ENCODE assay signal across 8 mouse cellular contexts in genomic region chr3:88502641-88503504, GRCm38 (mm10). TPM values are rescaled to one million over a fixed set of nuclear protein-coding genes. Genes with fewer than 3 reads are reported as not detected.
DNase-seq lines count a peak whose midpoint lies in the region; ATAC-seq and TF ChIP-seq lines count a peak whose summit lies in the region.

No protein-coding gene starts in this region.

- peaks cover 38% of the 10 kb centered on the region for H3K36me3 ChIP-seq in C2C12 (ENCODE audit: control insufficient read depth, insufficient read depth)
- H3K36me3 ChIP-seq in embryonic facial prominence, embryonic 15.5 days: peaks cover 14% of the 10 kb centered on the region
- H3K36me3 ChIP-seq in limb, embryonic 12.5 days: no peaks in the 10 kb centered on the region
- H3K36me3 ChIP-seq in midbrain, embryonic 13.5 days: no peaks in the 10 kb centered on the region

- peak overlapping the region; percentile 80 for H3K4me2 ChIP-seq in embryonic facial prominence, embryonic 15.5 days (replicated peaks)
- peak overlapping the region; percentile 100 for H3K4me2 ChIP-seq in limb, embryonic 12.5 days
- H3K4me2 ChIP-seq in midbrain, embryonic 13.5 days (replicated peaks): peak overlapping the region; percentile 94

- H3K79me2 ChIP-seq in C2C12 (ENCODE audit: control insufficient read depth, insufficient read depth): peaks cover 58% of the 10 kb centered on the region

- H3K79me3 ChIP-seq in C2C12 (ENCODE audit: low read depth): peaks cover 50% of the 10 kb centered on the region

- peak overlapping the region; percentile 97 for H3K9ac ChIP-seq in embryonic facial prominence, embryonic 15.5 days
- H3K9ac ChIP-seq in limb, embryonic 12.5 days (replicated peaks): peak overlapping the region; percentile 84
- H3K9ac ChIP-seq in midbrain, embryonic 13.5 days (replicated peaks): peak overlapping the region; percentile 84

- peak overlapping the region; percentile 86 for H3ac ChIP-seq in C2C12 (ENCODE audit: control insufficient read depth, insufficient read length, low read depth)

- DNase-seq in heart, adult 8-10 months (ENCODE audit: low spot score): peak; percentile 95
- peak; percentile 94 to 96 for DNase-seq in kidney, adult 8-10 months
- peak; percentile 70 to 73 for DNase-seq in spleen, postnatal 14 days (ENCODE audit: low spot score in 2 of 2)

- peak; percentile 88 for ATAC-seq in embryonic facial prominence, embryonic 15.5 days (ENCODE audit: insufficient number of reproducible peaks, low FRiP score, low TSS enrichment, low read depth)
- ATAC-seq in limb, embryonic 12.5 days (ENCODE audit: insufficient number of reproducible peaks, insufficient read depth, low FRiP score, low TSS enrichment, low read depth): peak; percentile 74
- ATAC-seq in midbrain, embryonic 13.5 days: peak; percentile 94

- TF ChIP-seq CTCF in C2C12 (IDR thresholded peaks at IDR 0.05; ENCODE audit: control insufficient read depth, insufficient read depth, insufficient read length): no peak
- TF ChIP-seq CTCF in bone marrow macrophage, adult 2 months (IDR thresholded peaks at IDR 0.05; ENCODE audit: low read depth, low read length): no peak

- TF ChIP-seq POLR2A in bone marrow macrophage, adult 2 months (IDR thresholded peaks at IDR 0.05; ENCODE audit: borderline replicate concordance, low read depth, low read length): peak; percentile 97

- H3K4me3 ChIP-seq in C2C12 (ENCODE audit: insufficient read depth, poor library complexity, severe bottlenecking): peak overlapping the region; percentile 100
- H3K4me3 ChIP-seq in bone marrow macrophage, adult 2 months (ENCODE audit: insufficient read depth, low read length): peak overlapping the region; percentile 96
- H3K4me3 ChIP-seq in embryonic facial prominence, embryonic 15.5 days (replicated peaks): peak overlapping the region; percentile 77
- H3K4me3 ChIP-seq in limb, embryonic 12.5 days (replicated peaks): peak overlapping the region; percentile 68
- peak overlapping the region; percentile 71 for H3K4me3 ChIP-seq in midbrain, embryonic 13.5 days (replicated peaks)

- peaks cover 38% of the 10 kb centered on the region for H3K4me1 ChIP-seq in bone marrow macrophage, adult 2 months (ENCODE audit: control insufficient read depth, insufficient read depth, low read length)
- peaks cover 75% of the 10 kb centered on the region for H3K4me1 ChIP-seq in embryonic facial prominence, embryonic 15.5 days
- H3K4me1 ChIP-seq in limb, embryonic 12.5 days (replicated peaks): peaks cover 48% of the 10 kb centered on the region
- H3K4me1 ChIP-seq in midbrain, embryonic 13.5 days (replicated peaks): peaks cover 30% of the 10 kb centered on the region

- no peaks in the 10 kb centered on the region for H3K9me3 ChIP-seq in embryonic facial prominence, embryonic 15.5 days (replicated peaks)
- H3K9me3 ChIP-seq in limb, embryonic 12.5 days: no peaks in the 10 kb centered on the region
- H3K9me3 ChIP-seq in midbrain, embryonic 13.5 days: no peaks in the 10 kb centered on the region

- WGBS in embryonic facial prominence, embryonic 15.5 days: under 1% methylated on average over 55 of the region's 55 CpGs
- under 1% methylated on average over 55 of the region's 55 CpGs for WGBS in limb, embryonic 12.5 days
- under 1% methylated on average over 55 of the region's 55 CpGs for WGBS in midbrain, embryonic 13.5 days

- peak overlapping the region; percentile 92 for H3K27ac ChIP-seq in bone marrow macrophage, adult 2 months (ENCODE audit: insufficient read depth, low read depth, low read length)
- H3K27ac ChIP-seq in embryonic facial prominence, embryonic 15.5 days (replicated peaks): peak overlapping the region; percentile 97
- peak overlapping the region; percentile 85 for H3K27ac ChIP-seq in limb, embryonic 12.5 days
- H3K27ac ChIP-seq in midbrain, embryonic 13.5 days: peak overlapping the region; percentile 40; the same call in 1 of the 2 replicates

- H3K27me3 ChIP-seq in C2C12 (ENCODE audit: control insufficient read depth, insufficient read depth, insufficient read length): no peaks in the 10 kb centered on the region
- H3K27me3 ChIP-seq in embryonic facial prominence, embryonic 15.5 days: no peaks in the 10 kb centered on the region
- peaks cover 17% of the 10 kb centered on the region for H3K27me3 ChIP-seq in limb, embryonic 12.5 days
- peaks cover 33% of the 10 kb centered on the region for H3K27me3 ChIP-seq in midbrain, embryonic 13.5 days

TF ChIP-seq in C2C12, 6 proteins besides CTCF, POLR2A, EP300 and RAD21:
- no peak for TF ChIP-seq USF1 (IDR thresholded peaks at IDR 0.05; ENCODE audit: low read depth)
- TF ChIP-seq MAX (IDR thresholded peaks at IDR 0.05): peak; percentile 76

RNA-seq across cellular contexts. Expression of gene Lmna, which starts 6.9 kb away (rescaled TPM):
- polyA plus RNA-seq in C2C12 (2012; fragmentation: generic; extraction: Trizol): 1,441 TPM
- polyA plus RNA-seq in bone marrow macrophage, adult 2 months (2012; ENCODE audit: insufficient read depth, insufficient read length, missing spikeins): 124 and 126 TPM in 2 replicates
- 625 and 678 TPM in 2 replicates for polyA plus RNA-seq in embryonic facial prominence, embryonic 15.5 days (2015; fragmentation: Nextera tagmentation; extraction: Ambion mirVana)
- total RNA-seq in heart, adult 8-10 months (2022): 100 to 1,000 TPM; 112 to 127 (median 118) TPM
- 51.8 and 56.4 TPM in 2 replicates for polyA plus RNA-seq in limb, embryonic 12.5 days (2016; fragmentation: Nextera tagmentation; extraction: Ambion mirVana)
- polyA plus RNA-seq in midbrain, embryonic 13.5 days (2015; fragmentation: Nextera tagmentation; extraction: Ambion mirVana): 21.4 and 23.4 TPM in 2 replicates

RNA-seq across cellular contexts. Expression of gene Mex3a, which starts 29.3 kb away (rescaled TPM):
- polyA plus RNA-seq in C2C12 (2012; fragmentation: generic; extraction: Trizol): 14.9 TPM
- polyA plus RNA-seq in bone marrow macrophage, adult 2 months (2012; ENCODE audit: insufficient read depth, insufficient read length, missing spikeins): 0.13 and 0.16 TPM in 2 replicates
- 22.5 and 22.8 TPM in 2 replicates for polyA plus RNA-seq in embryonic facial prominence, embryonic 15.5 days (2015; fragmentation: Nextera tagmentation; extraction: Ambion mirVana)
- under 1 TPM; 0.28 to 0.44 (median 0.33) TPM for total RNA-seq in heart, adult 8-10 months (2022)
- 37.4 and 38.0 TPM in 2 replicates for polyA plus RNA-seq in limb, embryonic 12.5 days (2016; fragmentation: Nextera tagmentation; extraction: Ambion mirVana)
- 49.5 and 51.5 TPM in 2 replicates for polyA plus RNA-seq in midbrain, embryonic 13.5 days (2015; fragmentation: Nextera tagmentation; extraction: Ambion mirVana)

RNA-seq across cellular contexts. Expression of gene Sema4a, which starts 41.9 kb away (rescaled TPM):
- 0.69 TPM for polyA plus RNA-seq in C2C12 (2012; fragmentation: generic; extraction: Trizol)
- 178 and 180 TPM in 2 replicates for polyA plus RNA-seq in bone marrow macrophage, adult 2 months (2012; ENCODE audit: insufficient read depth, insufficient read length, missing spikeins)
- polyA plus RNA-seq in embryonic facial prominence, embryonic 15.5 days (2015; fragmentation: Nextera tagmentation; extraction: Ambion mirVana): 18.5 and 21.9 TPM in 2 replicates
- 1 to 10 TPM; 2.6 to 4.7 (median 3.8) TPM for total RNA-seq in heart, adult 8-10 months (2022)
- 8.0 and 8.3 TPM in 2 replicates for polyA plus RNA-seq in limb, embryonic 12.5 days (2016; fragmentation: Nextera tagmentation; extraction: Ambion mirVana)
- polyA plus RNA-seq in midbrain, embryonic 13.5 days (2015; fragmentation: Nextera tagmentation; extraction: Ambion mirVana): 28.8 and 31.1 TPM in 2 replicates

RNA-seq across cellular contexts. Expression of gene Rab25, which starts 45.2 kb away (rescaled TPM):
- polyA plus RNA-seq in C2C12 (2012; fragmentation: generic; extraction: Trizol): 0.07 TPM
- polyA plus RNA-seq in bone marrow macrophage, adult 2 months (2012; ENCODE audit: insufficient read depth, insufficient read length, missing spikeins): not detected in 2 replicates
- polyA plus RNA-seq in embryonic facial prominence, embryonic 15.5 days (2015; fragmentation: Nextera tagmentation; extraction: Ambion mirVana): 96.3 and 107 TPM in 2 replicates
- not detected for total RNA-seq in heart, adult 8-10 months (2022)
- 2.6 and 3.5 TPM in 2 replicates for polyA plus RNA-seq in limb, embryonic 12.5 days (2016; fragmentation: Nextera tagmentation; extraction: Ambion mirVana)
- polyA plus RNA-seq in midbrain, embryonic 13.5 days (2015; fragmentation: Nextera tagmentation; extraction: Ambion mirVana): not detected in 2 replicates

RNA-seq across cellular contexts. Expression of gene Lamtor2, which starts 50.0 kb away (rescaled TPM):
- 136 TPM for polyA plus RNA-seq in C2C12 (2012; fragmentation: generic; extraction: Trizol)
- 149 and 154 TPM in 2 replicates for polyA plus RNA-seq in bone marrow macrophage, adult 2 months (2012; ENCODE audit: insufficient read depth, insufficient read length, missing spikeins)
- polyA plus RNA-seq in embryonic facial prominence, embryonic 15.5 days (2015; fragmentation: Nextera tagmentation; extraction: Ambion mirVana): 183 and 199 TPM in 2 replicates
- 100 to 1,000 TPM; 104 to 116 (median 107) TPM for total RNA-seq in heart, adult 8-10 months (2022)
- 134 and 139 TPM in 2 replicates for polyA plus RNA-seq in limb, embryonic 12.5 days (2016; fragmentation: Nextera tagmentation; extraction: Ambion mirVana)
- polyA plus RNA-seq in midbrain, embryonic 13.5 days (2015; fragmentation: Nextera tagmentation; extraction: Ambion mirVana): 181 and 182 TPM in 2 replicates

Comparison
In these comparisons a context has a peak if more than half of its experiments do, and no peak if none do; other contexts are left out.
1. Peak in every context shown above with its lines: DNase-seq, ATAC-seq, H3K4me3 ChIP-seq and H3K27ac ChIP-seq.
2. H3K27ac ChIP-seq: peak in every context shown above with its lines; median percentile 97 in embryonic facial prominence, embryonic 15.5 days; 92 in bone marrow macrophage, adult 2 months; 85 in limb, embryonic 12.5 days; 40 in midbrain, embryonic 13.5 days.
3. RNA of gene Mex3a, which starts 29.3 kb away (polyA plus RNA-seq): 49.5 to 51.5 TPM in midbrain, embryonic 13.5 days, 37.4 to 38.0 TPM in limb, embryonic 12.5 days, 22.5 to 22.8 TPM in embryonic facial prominence, embryonic 15.5 days and 14.9 TPM in C2C12 (single experiment); 0.13 to 0.16 TPM in bone marrow macrophage, adult 2 months; every median in the first group is over 10 times any median in the second.